Mouse (Mus musculus): ENCODE data around the gene Ybx2.

The Ybx2 gene

DNA sequence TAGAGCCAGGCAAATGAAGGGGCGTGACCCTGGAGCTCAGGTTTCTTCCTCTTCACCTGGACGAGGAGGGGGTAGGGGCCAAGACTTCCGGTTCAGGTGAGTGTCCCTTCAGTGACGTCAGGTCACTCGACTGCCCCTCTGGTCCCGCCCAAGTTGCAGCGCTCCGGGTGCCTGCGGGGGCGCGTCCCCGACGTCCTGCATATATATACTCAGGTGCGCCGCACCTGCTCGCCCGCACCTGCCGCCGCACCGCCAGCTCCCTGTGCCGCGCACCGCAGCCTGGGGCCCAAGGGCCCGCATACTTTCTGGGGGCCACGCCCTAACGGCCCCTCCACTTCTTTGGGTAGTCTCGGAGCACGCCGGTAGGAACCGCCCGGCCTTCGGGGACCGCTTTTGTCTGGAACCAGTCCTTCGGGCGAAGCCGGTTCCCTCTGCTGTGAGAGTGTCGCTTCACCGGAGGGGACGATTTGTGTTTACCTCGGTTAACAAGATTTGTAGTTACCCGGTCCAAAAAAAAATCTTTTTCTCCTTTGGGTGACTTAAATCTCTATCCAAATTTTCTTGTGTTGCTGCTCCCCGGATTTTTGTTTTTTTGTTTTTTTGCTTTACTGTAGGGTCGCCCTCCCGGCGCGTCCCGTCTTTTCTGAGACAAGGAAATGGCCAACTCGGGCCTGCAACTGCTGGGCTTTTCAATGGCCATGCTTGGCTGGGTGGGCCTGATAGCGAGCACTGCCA lies 29.8 kb downstream of the Ybx2 start:
- DNase-seq: peak; percentile 29

GRCm38 (mm10) chr11:69966006-69966859 lies 30.6 kb downstream of the Ybx2 start:
- peak; percentile 43 for DNase-seq

GRCm38 (mm10) chr11:69966860-69967517 lies 31.4 kb downstream of the Ybx2 start:
- DNase-seq: no peak

GRCm38 (mm10) chr11:69968793-69969192 lies 33.2 kb downstream of the Ybx2 start:
- no peak for DNase-seq

GRCm38 (mm10) chr11:69970222-69970621 lies 34.6 kb downstream of the Ybx2 start:
- no peak for DNase-seq

DNA sequence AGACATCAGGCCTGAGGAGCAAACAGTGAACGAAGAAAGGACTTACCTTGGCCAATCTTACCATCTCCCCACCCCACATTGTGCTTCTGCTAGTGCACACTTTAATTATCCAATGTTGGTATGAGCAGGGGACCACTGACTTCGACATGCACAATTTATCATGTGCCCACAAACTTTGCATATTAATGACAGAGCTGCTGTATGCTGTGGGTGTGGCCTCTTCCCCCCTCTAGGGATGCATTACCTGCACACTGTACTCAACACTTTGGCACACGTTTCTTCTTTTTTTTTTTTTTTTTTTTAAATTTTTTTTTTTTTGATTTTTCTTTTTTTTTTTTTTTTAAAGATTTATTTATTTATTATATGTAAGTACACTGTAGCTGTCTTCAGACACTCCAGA lies 35.2 kb downstream of the Ybx2 start:
- DNase-seq: no peak

- DNase-seq: no peak
These were observed 39.3 kb downstream of the Ybx2 start for GRCm38 (mm10) chr11:69974907-69975306.

DNA sequence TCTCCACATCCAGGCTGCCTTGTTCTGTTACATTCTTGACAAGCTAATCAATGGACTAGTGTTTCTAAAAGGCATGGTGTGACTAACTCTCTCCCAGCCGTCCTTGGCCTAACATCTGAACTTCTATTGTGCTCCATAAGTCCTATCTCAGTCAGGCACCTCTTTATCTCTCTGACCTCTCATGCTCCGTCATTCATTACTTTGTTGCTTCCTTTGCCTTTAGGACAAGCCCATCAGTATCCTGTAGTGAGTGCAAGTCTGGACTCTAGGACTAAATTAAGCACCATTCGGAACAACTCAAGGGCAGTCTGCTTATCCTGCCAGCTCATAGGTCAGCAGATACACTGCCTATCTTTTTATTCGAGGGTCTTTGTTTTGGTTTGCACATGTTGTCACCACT lies 40.7 kb downstream of the Ybx2 start:
- DNase-seq: no peak

- no peak for DNase-seq
These were observed 44.2 kb downstream of the Ybx2 start for GRCm38 (mm10) chr11:69979827-69980195.

GRCm38 (mm10) chr11:69980196-69981140 lies 44.9 kb downstream of the Ybx2 start:
- peak; percentile 92 for DNase-seq

DNA sequence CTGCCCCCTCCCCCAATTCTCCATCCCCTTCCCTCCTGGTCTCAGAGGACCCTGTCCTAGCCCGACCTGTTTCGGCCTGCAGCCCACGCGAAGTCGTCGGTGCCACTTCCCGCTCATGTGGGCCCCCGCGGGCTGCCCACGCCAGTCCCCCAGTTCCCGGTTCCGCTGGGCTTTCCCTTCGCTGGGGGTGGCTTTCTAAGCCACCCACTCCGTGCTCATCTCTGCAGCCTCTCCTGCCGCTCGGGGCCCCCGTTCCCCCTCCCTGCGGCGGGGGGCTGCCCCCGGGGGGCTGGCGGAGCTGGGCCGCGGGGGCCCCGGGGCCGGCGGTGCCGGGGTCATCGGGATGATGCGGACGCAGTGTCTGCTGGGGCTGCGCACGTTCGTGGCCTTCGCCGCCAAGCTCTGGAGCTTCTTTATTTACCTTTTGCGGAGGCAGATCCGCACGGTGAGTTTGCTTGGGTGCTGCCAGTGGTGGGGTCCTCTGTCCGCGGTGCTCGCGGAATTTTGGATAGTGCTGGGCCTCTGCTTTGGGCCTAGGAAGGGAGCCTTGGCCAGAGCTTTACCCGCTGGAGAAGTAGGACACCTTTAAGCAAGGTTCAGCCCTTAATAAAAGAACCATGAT lies 45.7 kb downstream of the Ybx2 start, which contains the start of gene Ctdnep1:
TSS of gene Ctdnep1 (plus strand) at position 16 of the 622 bp plus-strand sequence.
- peak; percentile 62 for DNase-seq

DNA sequence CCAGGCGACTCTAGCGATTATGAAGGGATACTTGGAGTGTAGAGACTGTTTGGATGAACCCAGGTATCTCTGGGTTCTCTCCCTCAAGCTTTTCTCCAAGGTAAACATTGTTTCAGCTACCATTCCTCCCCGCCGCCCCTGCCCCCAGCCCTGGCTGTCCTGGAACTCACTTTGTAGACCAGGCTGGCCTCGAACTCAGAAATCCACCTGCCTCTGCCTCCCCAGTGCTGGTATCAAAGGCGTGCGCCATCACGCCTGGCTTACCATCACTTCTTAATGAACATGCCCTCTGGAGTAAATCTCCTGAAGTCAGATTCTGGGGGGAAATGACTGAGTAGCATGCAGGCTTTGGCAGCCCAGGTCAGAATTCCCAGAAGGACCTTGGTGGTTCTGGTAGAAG lies 46.6 kb downstream of the Ybx2 start, which contains the start of gene Elp5:
TSS of gene Elp5 (minus strand) at position 293 of the 400 bp plus-strand sequence.
- DNase-seq: peak; percentile 22

DNA sequence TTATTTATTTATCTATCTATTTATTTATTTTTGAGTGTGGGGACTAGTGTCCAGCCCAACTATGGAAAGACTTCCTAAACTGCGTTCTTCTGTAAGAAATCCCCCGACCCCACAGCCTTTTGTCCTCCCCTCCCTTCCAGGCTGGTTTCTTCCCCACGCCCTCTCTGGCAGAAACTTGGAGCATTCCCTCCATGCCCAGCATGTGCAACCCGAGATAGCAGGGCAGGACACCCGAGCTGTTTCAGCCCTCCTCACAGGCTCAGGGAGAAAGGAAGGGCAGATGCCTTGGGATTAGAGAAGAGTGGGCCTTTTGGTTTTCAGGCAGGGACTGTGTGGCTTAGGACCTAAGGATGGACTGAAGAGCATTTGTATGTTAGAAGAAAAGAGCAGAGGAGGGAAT lies 47.3 kb downstream of the Ybx2 start:
- DNase-seq: no peak

DNA sequence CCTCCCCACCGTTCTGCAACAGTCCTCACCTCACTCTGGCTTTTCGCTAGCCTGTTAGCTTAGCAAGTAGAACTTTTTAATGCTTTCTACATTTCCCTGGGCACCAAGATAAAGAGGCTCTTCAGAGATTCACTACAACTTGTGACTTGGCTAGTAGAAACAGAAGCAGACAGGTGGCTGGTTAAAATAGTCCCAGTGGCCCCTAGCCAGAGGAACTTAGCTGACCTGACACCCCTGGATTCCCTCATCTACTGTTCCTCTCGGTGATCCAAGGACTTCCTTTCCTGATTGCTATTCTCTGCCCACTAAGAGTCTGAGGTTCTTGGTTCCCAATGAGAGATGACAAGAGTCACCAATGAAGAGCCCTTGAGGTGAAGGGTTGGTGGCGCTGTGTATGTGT lies 47.8 kb downstream of the Ybx2 start:
- no peak for DNase-seq

GRCm38 (mm10) chr11:69984431-69984830 lies 48.8 kb downstream of the Ybx2 start:
- DNase-seq: no peak

DNA sequence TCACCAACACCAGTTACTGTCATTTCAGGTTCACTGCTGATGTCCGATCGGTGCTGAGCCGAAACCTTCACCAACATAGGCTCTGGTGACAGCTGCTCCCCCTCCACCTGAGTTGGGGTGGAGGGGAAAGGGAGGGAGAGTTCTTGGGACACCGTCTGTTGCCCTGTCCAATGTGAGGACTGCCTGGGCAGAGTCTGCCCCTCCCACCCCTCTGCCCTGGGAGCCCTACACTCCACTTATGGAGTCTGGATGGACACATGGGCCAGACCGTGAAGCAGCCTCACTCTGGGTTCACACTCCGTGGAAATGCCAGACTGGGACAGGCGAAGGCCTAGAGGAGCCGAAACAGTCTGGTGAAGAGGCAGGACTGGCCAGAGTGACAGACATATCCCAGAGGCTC lies 54.4 kb downstream of the Ybx2 start:
- DNase-seq: no peak

Data from thymus, postnatal 4 days (tissue).